Mouse (Mus musculus) heart, postnatal 36 days (tissue): ENCODE data around the gene Cfap221. TPM values are rescaled to one million over a fixed set of nuclear protein-coding genes. Genes with fewer than 3 reads are reported as not detected.

Experiments used
- DNase-seq, 2 experiments: peaks; one replicate each; pipeline ENCODE4 v3.0.0; 2021 to 2022
- intact Hi-C: fragments of 180-260 bp; cut with DNase I; formaldehyde crosslinking; loops from one replicate; pipeline ENCODE4 v1.15.1; 2025
- total RNA-seq, 2 experiments: library from RNA; stranded (reverse); gene quantifications; 2 replicates each; pipeline ENCODE4 v1.2.3; 2021

Cfap221 gene
- total RNA-seq, 2 experiments from 2014 or later, result not detected

- no peak for DNase-seq
- intact Hi-C loops, result loop anchor here (1.0 to 10.0 kb wide), 3 partner anchors 194 to 558 kb away; no protein-coding TSS in a partner anchor
These were observed 15.6 kb upstream of the Cfap221 start for GRCm38 (mm10) chr1:120012638-120013037.

- intact Hi-C loops, result no loop called here
These were observed 11.0 kb upstream of the Cfap221 start for GRCm38 (mm10) chr1:120007851-120008588.

GRCm38 (mm10) chr1:120006844-120007790 is 10.1 kb upstream of the Cfap221 start, which contains the start of gene Sctr:
TSS of gene Sctr (plus strand) at chr1:120006894.
- intact Hi-C loops, result no loop called here
- DNase-seq, result no peak

More at GRCm38 (mm10) chr1:120007851-120008588, 11.0 kb upstream of the Cfap221 start:
- DNase-seq, result no peak

- intact Hi-C loops, result no loop called here
- no peak for DNase-seq
These were observed 610 bp upstream of the Cfap221 start for GRCm38 (mm10) chr1:119997644-119998043.

- no peak for DNase-seq
- intact Hi-C loops, result no loop called here
These were observed 10.5 kb downstream of the Cfap221 start for GRCm38 (mm10) chr1:119986555-119986954.

- intact Hi-C loops, result no loop called here
- DNase-seq, result no peak
These were observed 21.9 kb downstream of the Cfap221 start for GRCm38 (mm10) chr1:119975141-119975540.

- intact Hi-C loops, result no loop called here
These were observed 23.9 kb downstream of the Cfap221 start for GRCm38 (mm10) chr1:119973117-119973516.

GRCm38 (mm10) chr1:119965804-119966514 is 31.1 kb downstream of the Cfap221 start:
- intact Hi-C loops, result no loop called here
- no peak for DNase-seq

More at GRCm38 (mm10) chr1:119973117-119973516, 23.9 kb downstream of the Cfap221 start:
- DNase-seq, result no peak

GRCm38 (mm10) chr1:119959920-119960319 is 37.1 kb downstream of the Cfap221 start:
- no peak for DNase-seq
- intact Hi-C loops, result no loop called here

- no peak for DNase-seq
- intact Hi-C loops, result no loop called here
These were observed 37.6 kb downstream of the Cfap221 start for GRCm38 (mm10) chr1:119959464-119959863.

GRCm38 (mm10) chr1:119957716-119958222 is 39.3 kb downstream of the Cfap221 start:
- intact Hi-C loops, result no loop called here
- DNase-seq, result no peak

- DNase-seq, result no peak
- intact Hi-C loops, result no loop called here
These were observed 42.4 kb downstream of the Cfap221 start for GRCm38 (mm10) chr1:119954680-119955079.

- intact Hi-C loops, result no loop called here
- DNase-seq, result no peak
These were observed 43.6 kb downstream of the Cfap221 start for GRCm38 (mm10) chr1:119953456-119953855.

GRCm38 (mm10) chr1:119950086-119950485 is 46.9 kb downstream of the Cfap221 start:
- intact Hi-C loops, result no loop called here
- DNase-seq, result no peak

- intact Hi-C loops, result no loop called here
- DNase-seq, result no peak
These were observed 60.2 kb downstream of the Cfap221 start for GRCm38 (mm10) chr1:119936861-119937260.

- intact Hi-C loops, result loop anchor here (2.0 kb wide), 1 partner anchor 383 kb away; no protein-coding TSS in a partner anchor
- no peak for DNase-seq
These were observed 65.4 kb downstream of the Cfap221 start for GRCm38 (mm10) chr1:119931421-119932150.

GRCm38 (mm10) chr1:119929715-119930114 is 67.3 kb downstream of the Cfap221 start:
- DNase-seq, result no peak
- intact Hi-C loops, result loop anchor here (1.0 to 10.0 kb wide), 3 partner anchors 111 to 475 kb away; no protein-coding TSS in a partner anchor

GRCm38 (mm10) chr1:119919299-119919698 is 77.7 kb downstream of the Cfap221 start:
- intact Hi-C loops, result no loop called here
- DNase-seq, result no peak

GRCm38 (mm10) chr1:119916823-119917371 is 80.1 kb downstream of the Cfap221 start:
- DNase-seq, result no peak
- intact Hi-C loops, result no loop called here
